Mouse (Mus musculus) hematopoietic stem cell, adult 5-6 weeks (primary cell): ENCODE data around the gene Tap1. TPM values are rescaled to one million over a fixed set of nuclear protein-coding genes. Genes with fewer than 3 reads are reported as not detected.

ENCODE experiments used
- ATAC-seq, 2 experiments: fragments of 125-278 bp in 1 of 2; replicated peaks in 1 of 2; 2 replicates each; pipeline ENCODE4 v1.8.0; 2016 to 2017; ENCODE audit warnings: inconsistent platforms in 2 of 2, mild to moderate bottlenecking in 2 of 2, moderate number of reproducible peaks in 2 of 2, low read depth in 1 of 2, moderate TSS enrichment in 1 of 2; ENCODE audit not compliant: low FRiP score in 2 of 2, poor library complexity in 2 of 2, severe bottlenecking in 2 of 2, insufficient read depth in 1 of 2, low TSS enrichment in 1 of 2
- total RNA-seq: library from RNA; stranded (forward); fragments of 172-1452, 232-1000 nt; gene quantifications from 2 replicates; pipeline ENCODE4 v1.2.3, GENCODE M21; 2017

Gene Tap1
- total RNA-seq, 1 experiment from 2014 or later: 164 TPM

DNA sequence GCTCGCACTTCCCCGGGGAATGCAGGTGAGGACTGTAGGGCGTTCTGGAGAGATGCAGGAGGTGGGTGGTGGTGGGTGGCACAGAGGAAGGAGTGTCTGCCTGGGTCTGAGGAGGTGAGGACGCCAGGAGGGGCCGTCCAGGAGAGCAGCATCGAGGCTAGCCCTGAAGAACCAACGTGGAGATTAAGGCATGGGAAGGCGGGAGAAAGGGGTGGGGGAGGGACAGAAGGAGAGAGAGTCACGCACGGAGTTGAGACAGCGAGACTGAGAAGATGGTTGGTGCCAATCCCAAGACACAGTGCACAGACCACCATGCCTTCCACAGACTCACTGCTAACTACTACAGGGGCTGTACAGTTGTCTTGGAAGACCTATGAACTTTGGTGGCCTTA is 11.2 kb downstream of the Tap1 start:
- no peak; a peak in 1 of 4 replicates for ATAC-seq

GRCm38 (mm10) chr17:34199050-34199619 is 11.8 kb downstream of the Tap1 start:
- ATAC-seq: no peak

DNA sequence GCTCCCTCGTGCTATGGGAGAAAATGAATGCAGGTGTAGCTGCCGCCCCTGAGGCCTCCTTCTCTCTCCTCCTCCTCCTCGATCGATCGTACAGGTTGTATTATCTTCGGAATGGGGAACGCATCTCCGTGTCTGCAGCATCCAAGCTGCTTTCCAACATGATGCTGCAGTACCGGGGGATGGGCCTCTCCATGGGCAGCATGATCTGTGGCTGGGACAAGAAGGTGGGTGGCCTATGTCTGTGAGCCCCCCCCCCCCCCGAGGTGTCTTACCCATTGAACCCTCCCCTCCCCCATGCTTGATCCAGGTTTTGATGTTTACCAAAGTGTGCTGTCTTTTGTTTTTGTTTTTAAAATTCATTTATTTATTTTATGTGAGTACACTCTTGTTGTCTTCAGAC is 12.7 kb downstream of the Tap1 start:
- ATAC-seq: no peak

GRCm38 (mm10) chr17:34200772-34201505 is 13.6 kb downstream of the Tap1 start:
- no peak for ATAC-seq

DNA sequence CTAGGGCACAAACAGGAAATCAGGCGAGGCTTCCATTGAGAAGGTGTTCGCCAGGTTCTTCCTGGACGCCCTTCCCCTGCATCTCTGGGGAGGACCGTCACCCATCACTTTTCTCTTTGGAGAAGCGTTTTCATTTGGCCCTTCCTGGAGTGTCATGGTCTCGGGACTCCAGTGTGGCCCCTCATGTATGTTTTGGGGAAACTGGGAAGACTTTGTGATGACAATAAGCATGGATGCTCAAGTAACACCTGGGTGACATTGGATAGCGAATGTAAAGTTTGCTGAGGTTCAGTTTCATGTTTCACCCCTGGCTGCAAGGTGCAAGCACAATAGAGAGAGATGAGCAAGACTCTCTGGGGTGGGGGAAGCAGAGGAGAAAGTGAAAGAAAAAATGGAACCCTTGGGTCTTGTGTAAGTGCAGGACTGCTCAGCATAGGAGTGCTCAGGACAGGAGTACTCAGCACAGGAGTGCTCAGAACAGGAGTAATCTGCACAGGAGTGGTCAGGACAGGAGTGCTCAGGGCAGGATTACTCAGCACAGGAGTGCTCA is 14.2 kb downstream of the Tap1 start:
- no peak for ATAC-seq

DNA sequence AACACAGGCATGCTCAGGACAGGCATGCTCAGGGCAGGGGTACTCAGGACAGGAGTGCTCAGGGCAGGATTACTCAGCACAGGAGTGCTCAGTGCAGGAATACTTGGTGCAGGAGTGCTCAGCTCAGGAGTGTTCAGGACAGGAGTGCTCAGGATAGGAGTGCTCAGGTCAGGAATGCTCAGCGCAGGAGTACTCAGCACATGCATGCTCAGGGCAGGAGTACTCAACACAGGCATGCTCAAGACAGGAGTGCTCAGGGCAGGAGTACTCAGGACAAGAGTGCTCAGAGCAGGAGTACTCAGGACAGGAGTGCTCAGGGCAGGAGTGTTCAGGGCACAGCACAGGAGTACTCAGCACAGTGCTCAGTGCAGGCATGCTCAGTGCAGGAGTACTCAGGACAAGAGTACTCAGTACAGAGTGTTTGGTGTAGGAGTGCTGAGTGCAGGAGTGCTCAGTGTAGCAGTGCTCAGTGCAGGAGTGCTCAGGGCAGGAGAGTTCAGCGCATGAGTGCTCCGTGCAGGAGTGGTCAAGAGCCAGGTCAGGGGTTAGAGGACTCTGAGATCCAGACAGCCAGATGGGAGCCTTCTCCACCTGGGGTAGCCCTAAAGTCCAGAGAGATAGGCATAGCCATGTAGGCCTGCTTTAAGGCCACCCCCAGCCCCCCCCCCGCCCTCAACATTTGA is 15.5 kb downstream of the Tap1 start:
- no peak for ATAC-seq

DNA sequence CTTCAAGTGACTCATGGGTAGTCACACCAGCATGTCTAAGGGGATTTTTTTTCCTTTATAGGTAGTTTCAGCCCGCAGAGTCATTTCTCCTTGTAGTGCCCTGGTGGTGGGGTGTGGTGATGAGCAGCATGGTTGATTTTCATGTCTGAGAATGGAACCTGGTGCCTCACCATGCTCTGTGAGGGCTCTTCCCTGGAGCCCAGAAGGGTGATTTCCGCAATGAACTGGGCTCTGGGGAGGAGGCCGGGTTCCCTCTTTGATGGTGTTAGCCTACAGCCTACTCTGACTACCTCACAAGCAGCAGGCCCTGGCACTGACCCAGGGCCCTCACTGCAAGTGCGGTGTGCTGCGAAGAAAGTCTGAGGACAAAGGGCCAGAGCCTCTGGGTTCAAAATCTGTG is 16.1 kb downstream of the Tap1 start, which contains the start of gene Tap2:
Gene Tap2, plus strand, starts transcription at position 84 of the 400 bp plus-strand sequence.
- no peak for ATAC-seq

DNA sequence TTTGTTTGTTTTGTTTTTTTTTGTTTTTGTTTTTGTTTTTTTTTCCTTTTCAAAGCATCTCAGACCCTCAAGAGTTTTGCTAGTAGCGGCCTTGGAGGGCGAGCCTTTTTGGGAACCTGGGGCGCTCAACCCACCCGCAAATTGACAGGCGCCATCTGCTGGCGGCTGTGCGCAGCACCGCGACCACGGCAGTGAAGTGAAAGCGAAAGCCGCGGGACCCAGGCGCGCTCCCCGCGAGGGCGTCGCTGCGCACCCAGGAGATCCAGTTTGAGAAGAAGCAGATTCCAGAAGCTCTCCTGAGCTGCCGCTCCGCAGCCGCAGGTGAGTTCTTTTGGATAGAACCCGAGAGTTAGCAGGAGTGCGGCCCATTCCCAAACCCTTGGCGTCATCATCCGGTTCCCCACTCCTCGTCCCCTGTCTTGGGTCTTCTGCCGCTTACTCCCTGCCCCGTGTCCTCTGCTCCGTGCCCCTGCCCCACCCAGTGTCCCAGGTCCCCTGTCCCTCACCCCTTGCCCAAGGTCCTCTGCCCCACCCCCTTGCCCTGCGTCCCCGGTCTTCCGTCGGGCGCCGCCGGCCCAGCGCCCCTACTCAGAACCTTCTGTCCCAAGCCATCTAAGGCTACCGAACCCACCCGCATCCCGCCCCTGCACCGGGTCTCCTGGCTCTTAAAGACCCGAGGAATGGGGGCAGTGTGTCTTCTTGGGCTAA is 17.1 kb downstream of the Tap1 start:
- ATAC-seq: peak; percentile 60 to 66

- ATAC-seq: peak in 1 of 2 experiments; percentile 4; a peak in 1 of 4 replicates
Measured at GRCm38 (mm10) chr17:34205021-34205745, 17.8 kb downstream of the Tap1 start.

DNA sequence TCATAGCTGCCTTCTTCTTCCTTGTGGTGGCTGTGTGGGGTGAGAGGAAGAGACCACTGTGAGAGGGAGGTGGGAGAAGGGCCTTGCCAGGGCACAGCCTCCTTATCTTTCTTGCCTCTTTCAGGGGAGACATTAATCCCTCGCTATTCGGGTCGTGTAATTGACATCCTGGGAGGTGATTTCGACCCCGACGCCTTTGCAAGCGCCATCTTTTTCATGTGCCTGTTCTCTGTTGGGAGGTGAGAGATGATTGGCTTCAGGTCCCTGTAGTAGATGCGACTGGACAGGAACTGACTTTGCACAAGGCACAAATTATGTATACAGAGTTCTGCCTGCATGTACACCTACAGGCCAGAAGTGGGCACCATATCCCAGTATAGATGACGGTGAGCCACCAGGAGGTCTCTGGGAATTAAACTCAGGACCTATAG is 18.4 kb downstream of the Tap1 start:
- ATAC-seq: peak; percentile 26 to 57; a peak in 3 of 4 replicates

GRCm38 (mm10) chr17:34206731-34207130 is 19.4 kb downstream of the Tap1 start:
- ATAC-seq: no peak

DNA sequence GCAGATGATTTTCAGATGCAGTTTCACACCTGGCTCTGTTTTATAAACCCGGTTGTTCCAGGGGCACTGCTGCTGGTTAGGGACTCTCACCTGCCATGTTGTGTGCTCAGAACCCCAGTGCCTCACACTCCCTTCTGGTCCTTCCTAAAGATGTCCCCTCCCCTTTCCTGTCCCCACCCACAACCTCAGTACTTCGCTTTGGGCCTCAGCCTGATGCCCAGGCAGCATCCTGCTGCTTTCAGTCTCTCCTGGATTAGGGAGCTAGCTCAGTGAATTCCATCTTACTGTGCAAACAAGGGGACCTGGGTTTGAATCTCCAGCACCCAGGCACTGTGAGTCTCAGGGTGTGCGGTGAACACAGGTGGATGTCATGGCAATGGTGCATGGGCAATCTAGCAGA is 20.1 kb downstream of the Tap1 start:
- ATAC-seq: no peak

DNA sequence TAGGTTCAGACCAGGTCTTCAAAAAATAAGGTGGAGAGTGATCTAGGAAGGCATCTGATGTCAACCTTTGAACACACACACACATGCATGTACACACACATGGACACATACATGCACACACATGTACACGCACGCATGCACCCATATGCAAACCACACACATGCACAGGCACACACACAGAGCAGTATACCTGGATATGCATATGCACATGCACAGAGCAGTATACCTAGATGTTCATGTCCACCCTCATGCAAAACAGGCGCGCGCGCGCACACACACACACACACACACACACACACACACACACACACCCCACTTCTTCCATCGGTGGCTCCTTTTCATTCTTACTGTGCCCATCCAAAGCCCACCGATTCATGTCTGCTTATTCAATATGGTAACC is 20.5 kb downstream of the Tap1 start:
- ATAC-seq: no peak

DNA sequence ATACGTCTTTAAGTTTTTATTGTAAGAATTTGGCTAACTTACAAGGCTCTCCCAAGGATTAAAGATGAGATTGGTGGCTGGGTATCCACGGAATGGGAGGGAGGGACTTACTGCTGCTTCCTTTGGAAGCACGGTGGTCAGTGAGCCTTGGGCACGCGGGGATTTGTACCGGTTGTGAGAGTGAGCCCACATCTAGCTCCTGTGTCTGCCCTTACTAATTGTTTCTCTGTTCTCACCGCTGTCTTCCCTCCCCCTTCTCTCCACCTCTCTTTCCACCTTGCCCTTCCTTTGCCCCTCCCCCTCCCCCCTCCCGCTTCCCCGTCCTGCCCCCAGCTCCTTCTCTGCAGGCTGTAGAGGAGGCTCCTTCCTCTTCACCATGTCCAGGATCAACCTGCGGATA is 21.1 kb downstream of the Tap1 start:
- ATAC-seq: no peak

- ATAC-seq: no peak
Measured at GRCm38 (mm10) chr17:34209680-34210079, 22.3 kb downstream of the Tap1 start.

DNA sequence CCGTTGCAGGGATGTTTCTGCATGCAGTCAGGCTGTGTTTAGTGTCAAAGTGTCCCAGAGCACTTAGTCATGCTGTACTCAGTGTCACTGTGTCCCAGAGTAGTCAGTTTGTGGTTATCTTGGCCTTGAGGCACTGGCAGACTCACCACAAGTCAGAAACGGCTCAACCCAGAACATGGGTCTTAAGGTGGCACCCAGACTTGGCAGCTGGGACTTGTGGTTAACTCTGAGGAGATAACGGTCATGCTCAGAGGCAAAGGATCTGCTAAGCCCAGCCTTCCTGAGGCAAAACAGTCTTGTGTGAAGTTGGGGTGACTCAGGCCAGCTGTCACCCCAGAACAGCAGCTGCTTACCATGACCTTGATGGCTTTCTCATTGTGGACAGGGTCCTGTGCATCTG is 23.2 kb downstream of the Tap1 start:
- ATAC-seq: peak; percentile 82 to 88

DNA sequence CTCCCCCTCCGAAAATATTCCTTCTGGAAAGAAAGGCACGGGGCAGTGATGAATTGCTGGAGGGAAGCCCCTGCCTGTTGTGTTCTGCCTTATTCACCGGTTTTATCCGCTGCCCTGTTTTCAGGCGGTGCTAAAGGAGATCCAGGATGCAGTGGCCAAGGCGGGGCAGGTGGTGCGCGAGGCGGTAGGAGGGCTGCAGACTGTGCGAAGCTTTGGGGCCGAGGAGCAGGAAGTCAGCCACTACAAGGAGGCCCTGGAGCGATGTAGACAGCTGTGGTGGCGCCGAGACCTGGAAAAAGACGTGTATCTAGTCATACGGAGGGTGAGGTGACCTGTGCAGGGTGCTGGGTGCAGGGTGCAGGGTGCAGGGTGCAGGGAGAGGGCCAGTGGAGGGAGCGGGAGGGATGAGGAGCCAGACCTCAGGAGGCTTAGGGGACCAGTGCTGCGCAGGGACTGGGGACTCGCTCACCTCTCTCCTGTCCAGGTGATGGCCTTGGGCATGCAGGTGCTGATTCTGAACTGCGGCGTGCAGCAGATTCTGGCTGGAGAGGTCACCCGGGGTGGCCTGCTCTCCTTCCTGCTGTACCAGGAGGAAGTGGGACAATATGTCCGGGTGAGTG is 24.5 kb downstream of the Tap1 start:
- ATAC-seq: no peak
